Mouse (Mus musculus): Measurements from ENCODE around the gene Tcf7l2. TPM values are rescaled to one million over a fixed set of nuclear protein-coding genes. Genes with fewer than 3 reads are reported as not detected.

Gene Tcf7l2
- total and polyA plus RNA-seq, 3 experiments: not detected

DNA sequence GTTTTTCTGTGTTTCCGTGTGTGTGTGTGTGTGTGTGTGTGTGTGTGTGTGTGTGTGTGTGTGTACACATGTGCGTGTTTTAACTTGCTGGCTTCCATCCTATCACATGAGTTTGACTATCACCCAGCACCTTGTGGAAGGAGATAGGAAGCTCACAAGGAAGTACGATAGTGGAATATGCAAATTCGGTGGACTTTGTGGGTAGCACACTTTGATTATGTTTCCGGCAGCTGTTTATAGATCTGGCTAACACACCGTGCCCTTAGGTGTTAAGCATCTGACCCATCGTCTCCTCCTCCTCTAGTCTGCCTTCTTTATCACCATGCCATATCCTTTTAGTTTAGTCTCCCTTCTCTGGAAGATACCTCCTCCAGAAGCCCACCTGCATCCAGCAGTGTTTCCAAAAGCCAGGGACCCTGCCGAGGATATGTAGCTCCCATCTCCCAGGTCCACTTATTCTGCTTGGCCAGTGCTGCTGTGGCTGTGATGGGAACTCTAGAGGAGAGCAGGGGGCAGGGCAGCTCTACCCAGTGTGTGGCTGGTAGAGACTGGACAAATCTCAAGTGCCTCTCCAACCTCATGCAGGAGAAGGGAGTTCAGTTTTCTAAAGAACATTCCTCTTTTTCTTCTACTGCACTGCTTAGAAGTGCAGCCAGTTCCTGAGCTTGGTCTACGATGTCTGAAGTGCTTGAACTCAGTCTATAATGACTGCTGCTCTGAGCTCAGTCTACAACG is 118.6 kb downstream of the Tcf7l2 start:
- peaks cover 9 to 19% of the 10 kb centered on the region in 2 experiments for H3K4me1 ChIP-seq (ENCODE audit: control insufficient read depth in 1 of 2, insufficient read depth in 2 of 2)
- no peak overlapping the region; the same call in 1 of the 2 replicates for H3K4me2 ChIP-seq (ENCODE audit: insufficient read depth, low read depth, poor library complexity, severe bottlenecking)
- no peak overlapping the region for H3K9ac ChIP-seq (ENCODE audit: insufficient read depth, low read depth)
- dilution Hi-C loops (cut with MboI; ENCODE audit: extremely low pct_ligation_motif_present, extremely low pct_unique_long_range_greater_than_20kb, low sequenced_read_pairs): no loop called here
- peaks cover 96% of the 10 kb centered on the region for H3K27me3 ChIP-seq (replicated peaks)
- in situ Hi-C loops (cut with MboI; ENCODE audit: low pct_ligation_motif_present, low pct_unique_long_range_greater_than_20kb, low sequenced_read_pairs): no loop called here
- peak; percentile 59 for DNase-seq (ENCODE audit: extremely low read depth)
- no peaks in the 10 kb centered on the region for H3K9me3 ChIP-seq (replicated peaks; ENCODE audit: low read length)
- no peaks in the 10 kb centered on the region for H3K36me3 ChIP-seq (replicated peaks in 1 of 2; ENCODE audit: control insufficient read depth in 1 of 2, insufficient read depth in 1 of 2, low read length in 1 of 2)
- TF ChIP-seq SMC3 (IDR thresholded peaks at IDR 0.05; ENCODE audit: low read depth, low read length) (no peak), BHLHE40 (IDR thresholded peaks at IDR 0.05; ENCODE audit: low read depth, low read length) (peak; percentile 62), EP300 (IDR thresholded peaks at IDR 0.05; ENCODE audit: low read length) (peak; percentile 55), MAFK (IDR thresholded peaks at IDR 0.05; ENCODE audit: insufficient replicate concordance, low read length) (0 out of 2 replicates have a peak, but pooled peaks have one; percentile 9)
- no peak overlapping the region for H3K27ac ChIP-seq (ENCODE audit: insufficient read depth, low read depth)
- no peak overlapping the region for H3K4me3 ChIP-seq (replicated peaks in 1 of 3; ENCODE audit: low read depth in 2 of 3, low read length in 2 of 3, poor library complexity in 1 of 3)
- H3K79me2 ChIP-seq (replicated peaks; ENCODE audit: control insufficient read depth, extremely low read depth, insufficient read depth, poor library complexity, severe bottlenecking): no peaks in the 10 kb centered on the region

DNA sequence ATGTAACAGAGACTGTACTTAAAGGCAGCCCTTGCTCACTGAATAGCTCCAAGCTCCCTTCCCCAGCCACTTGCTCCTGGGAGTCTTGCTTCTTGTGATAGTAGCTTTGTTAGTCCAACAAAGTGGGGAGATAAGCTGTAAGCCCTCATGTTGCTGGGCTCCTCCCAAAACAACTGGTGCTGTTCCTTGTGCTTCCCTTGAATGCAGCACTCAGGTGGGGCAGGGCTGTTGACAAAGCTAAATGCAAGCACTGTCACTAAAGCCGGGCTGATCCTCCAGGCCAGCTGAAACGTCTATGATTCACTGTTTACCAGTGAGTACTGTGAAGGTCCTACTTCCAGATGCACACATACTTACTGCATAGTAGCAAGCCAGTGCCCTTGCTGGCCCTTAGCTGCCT is 120.1 kb downstream of the Tcf7l2 start:
- no peaks in the 10 kb centered on the region for H3K79me2 ChIP-seq (replicated peaks; ENCODE audit: control insufficient read depth, extremely low read depth, insufficient read depth, poor library complexity, severe bottlenecking)

DNA sequence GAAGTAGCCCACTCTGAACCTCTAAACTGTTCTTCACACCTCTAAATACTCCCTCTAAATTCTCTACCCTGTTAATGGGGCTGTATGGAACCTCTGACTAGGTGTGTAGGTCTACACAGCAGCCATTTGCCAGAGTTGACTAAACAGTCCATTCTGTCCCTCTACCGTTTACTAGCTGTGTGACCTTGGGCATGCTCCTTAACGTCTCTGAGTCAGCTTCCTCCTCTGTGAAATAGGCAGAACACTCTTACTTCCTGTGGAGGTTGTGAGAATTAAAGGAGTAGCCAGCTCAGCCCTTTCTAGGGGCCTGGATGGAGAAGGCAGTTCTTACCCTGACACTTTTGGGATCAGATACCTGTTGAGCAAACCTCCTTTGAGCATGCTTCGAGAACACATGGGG is 120.9 kb downstream of the Tcf7l2 start:
- in situ Hi-C loops (cut with MboI; ENCODE audit: low pct_ligation_motif_present, low pct_unique_long_range_greater_than_20kb, low sequenced_read_pairs): no loop called here
- no peaks in the 10 kb centered on the region for H3K9me3 ChIP-seq (replicated peaks; ENCODE audit: low read length)
- peaks cover 93% of the 10 kb centered on the region for H3K27me3 ChIP-seq (replicated peaks)
- TF ChIP-seq USF2 (conservative IDR thresholded peaks at IDR 0.05; ENCODE audit: low read depth, low read length) (no peak), USF1 (IDR thresholded peaks at IDR 0.05; ENCODE audit: low read depth, low read length) (no peak), MEF2A (IDR thresholded peaks at IDR 0.05; ENCODE audit: borderline replicate concordance, low read depth, low read length) (no peak), BHLHE40 (IDR thresholded peaks at IDR 0.05; ENCODE audit: low read depth, low read length) (no peak), CTCF (conservative IDR thresholded peaks at IDR 0.05 in 1 of 2, IDR thresholded peaks at IDR 0.05 in 1 of 2; ENCODE audit: low read depth in 2 of 2, low read length in 2 of 2) (no peak), POLR2A (IDR thresholded peaks at IDR 0.05; ENCODE audit: low read depth, low read length) (no peak), CHD2 (IDR thresholded peaks at IDR 0.05; ENCODE audit: low read length) (no peak), ZMIZ1 (IDR thresholded peaks at IDR 0.05; ENCODE audit: low read depth, low read length) (no peak), MAX (IDR thresholded peaks at IDR 0.05; ENCODE audit: low read length) (no peak), TCF12 (IDR thresholded peaks at IDR 0.05; ENCODE audit: low read depth, low read length) (no peak), JUND (conservative IDR thresholded peaks at IDR 0.05; ENCODE audit: low read depth, low read length) (no peak), RCOR1 (conservative IDR thresholded peaks at IDR 0.05; ENCODE audit: low read depth, low read length) (no peak), MAFK (IDR thresholded peaks at IDR 0.05; ENCODE audit: insufficient replicate concordance, low read length) (no peak), TBP (conservative IDR thresholded peaks at IDR 0.05; ENCODE audit: low read depth, low read length) (no peak), MAZ (IDR thresholded peaks at IDR 0.05; ENCODE audit: low read depth, low read length) (no peak), SMC3 (IDR thresholded peaks at IDR 0.05; ENCODE audit: low read depth, low read length) (no peak), ELF1 (IDR thresholded peaks at IDR 0.05; ENCODE audit: low read depth, low read length) (no peak), MXI1 (IDR thresholded peaks at IDR 0.05; ENCODE audit: low read depth, low read length) (no peak)
- no peak overlapping the region for H3K4me2 ChIP-seq (ENCODE audit: insufficient read depth, low read depth, poor library complexity, severe bottlenecking)
- no peaks in the 10 kb centered on the region for H3K79me2 ChIP-seq (replicated peaks; ENCODE audit: control insufficient read depth, extremely low read depth, insufficient read depth, poor library complexity, severe bottlenecking)
- no peaks in the 10 kb centered on the region for H3K36me3 ChIP-seq (replicated peaks in 1 of 2; ENCODE audit: control insufficient read depth in 1 of 2, insufficient read depth in 1 of 2, low read length in 1 of 2)
- H3K27ac ChIP-seq (ENCODE audit: insufficient read depth, low read depth): no peak overlapping the region
- no peak for DNase-seq (ENCODE audit: extremely low read depth)
- dilution Hi-C loops (cut with MboI; ENCODE audit: extremely low pct_ligation_motif_present, extremely low pct_unique_long_range_greater_than_20kb, low sequenced_read_pairs): no loop called here
- H3K9ac ChIP-seq (ENCODE audit: insufficient read depth, low read depth): no peak overlapping the region
- peaks cover 16 to 28% of the 10 kb centered on the region in 2 experiments for H3K4me1 ChIP-seq (ENCODE audit: control insufficient read depth in 1 of 2, insufficient read depth in 2 of 2)
- no peak overlapping the region for H3K4me3 ChIP-seq (replicated peaks in 1 of 3; ENCODE audit: low read depth in 2 of 3, low read length in 2 of 3, poor library complexity in 1 of 3)

More for the DNA sequence above, 120.1 kb downstream of the Tcf7l2 start:
- Histone ChIP-seq H3K4me2 (ENCODE audit: insufficient read depth, low read depth, poor library complexity, severe bottlenecking) (no peak overlapping the region), H3K4me3 (replicated peaks in 1 of 3; ENCODE audit: low read depth in 2 of 3, low read length in 2 of 3, poor library complexity in 1 of 3) (no peak overlapping the region), H3K4me1 (ENCODE audit: control insufficient read depth in 1 of 2, insufficient read depth in 2 of 2) (peaks cover 16 to 28% of the 10 kb centered on the region in 2 experiments), H3K9me3 (replicated peaks; ENCODE audit: low read length) (no peaks in the 10 kb centered on the region), H3K27ac (ENCODE audit: insufficient read depth, low read depth) (no peak overlapping the region), H3K9ac (ENCODE audit: insufficient read depth, low read depth) (no peak overlapping the region), H3K36me3 (replicated peaks in 1 of 2; ENCODE audit: control insufficient read depth in 1 of 2, insufficient read depth in 1 of 2, low read length in 1 of 2) (no peaks in the 10 kb centered on the region), H3K27me3 (replicated peaks) (peaks cover 93% of the 10 kb centered on the region)
- DNase-seq (ENCODE audit: extremely low read depth): no peak
- TF ChIP-seq USF2 (conservative IDR thresholded peaks at IDR 0.05; ENCODE audit: low read depth, low read length) (no peak), ZKSCAN1 (IDR thresholded peaks at IDR 0.05; ENCODE audit: borderline replicate concordance, low read depth, low read length) (no peak), SMC3 (IDR thresholded peaks at IDR 0.05; ENCODE audit: low read depth, low read length) (no peak), NELFE (IDR thresholded peaks at IDR 0.05; ENCODE audit: low read depth, low read length) (no peak), POLR2A (IDR thresholded peaks at IDR 0.05; ENCODE audit: low read depth, low read length) (no peak), NRF1 (IDR thresholded peaks at IDR 0.05; ENCODE audit: low read depth, low read length) (no peak), SIN3A (IDR thresholded peaks at IDR 0.05; ENCODE audit: low read length) (no peak), HCFC1 (IDR thresholded peaks at IDR 0.05; ENCODE audit: low read depth, low read length) (no peak), ZC3H11A (IDR thresholded peaks at IDR 0.05; ENCODE audit: low read depth, low read length) (no peak), MYC (IDR thresholded peaks at IDR 0.05; ENCODE audit: low read depth, low read length) (no peak), RAD21 (IDR thresholded peaks at IDR 0.05; ENCODE audit: low read depth, low read length) (no peak), GABPA (IDR thresholded peaks at IDR 0.05; ENCODE audit: insufficient replicate concordance, low read depth, low read length) (no peak), MAX (IDR thresholded peaks at IDR 0.05; ENCODE audit: low read length) (no peak), PAX5 (IDR thresholded peaks at IDR 0.05; ENCODE audit: low read length) (no peak), MAFK (IDR thresholded peaks at IDR 0.05; ENCODE audit: insufficient replicate concordance, low read length) (no peak), IRF4 (IDR thresholded peaks at IDR 0.05; ENCODE audit: low read depth, low read length) (no peak), POLR2AphosphoS2 (IDR thresholded peaks at IDR 0.05; ENCODE audit: low read depth, low read length) (no peak), CTCF (conservative IDR thresholded peaks at IDR 0.05 in 1 of 2, IDR thresholded peaks at IDR 0.05 in 1 of 2; ENCODE audit: low read depth in 2 of 2, low read length in 2 of 2) (no peak), EP300 (IDR thresholded peaks at IDR 0.05; ENCODE audit: low read length) (no peak)
- dilution Hi-C loops (cut with MboI; ENCODE audit: extremely low pct_ligation_motif_present, extremely low pct_unique_long_range_greater_than_20kb, low sequenced_read_pairs): no loop called here
- in situ Hi-C loops (cut with MboI; ENCODE audit: low pct_ligation_motif_present, low pct_unique_long_range_greater_than_20kb, low sequenced_read_pairs): no loop called here

Data from CH12.LX (cell line).